Mouse (Mus musculus) forebrain, embryonic 16.5 days (tissue): Measurements from ENCODE around the gene Bicra. TPM values are rescaled to one million over a fixed set of nuclear protein-coding genes. Genes with fewer than 3 reads are reported as not detected.

Source experiments
- ATAC-seq: fragments of 200-750 bp; cut with Nextera tagmentation; 2 replicates; pipeline ENCODE4 v1.8.0; 2017; ENCODE audit warnings: mild to moderate bottlenecking, moderate library complexity
- H3K27ac ChIP-seq: fragments of 300-500 bp; sonication (generic); 2 replicates; pipeline ENCODE4 v1.5.1; 2014; ENCODE audit warnings: low read length, control low read depth
- H3K27me3 ChIP-seq: fragments of 300-500 bp; sonication (generic); replicated peaks from 2 replicates; pipeline ENCODE4 v1.6.1; 2014; ENCODE audit warnings: low read length; ENCODE audit not compliant: control insufficient read depth, insufficient read depth
- H3K36me3 ChIP-seq: fragments of 300-500 bp; sonication (generic); 2 replicates; pipeline ENCODE4 v1.6.1; 2014; ENCODE audit not compliant: control insufficient read depth, insufficient read depth
- H3K4me1 ChIP-seq: fragments of 300-500 bp; sonication (generic); replicated peaks from 2 replicates; pipeline ENCODE4 v1.6.1; 2014; ENCODE audit warnings: low read length; ENCODE audit not compliant: control insufficient read depth, insufficient read depth
- H3K4me2 ChIP-seq: fragments of 300-500 bp; sonication (generic); 2 replicates; pipeline ENCODE4 v1.6.1; 2014; ENCODE audit warnings: mild to moderate bottlenecking, low read length, control low read depth
- H3K4me3 ChIP-seq: fragments of 300-500 bp; sonication (generic); replicated peaks from 2 replicates; pipeline ENCODE4 v1.5.1; 2014; ENCODE audit warnings: mild to moderate bottlenecking, low read length, control low read depth
- H3K9ac ChIP-seq: fragments of 300-500 bp; sonication (generic); replicated peaks from 2 replicates; pipeline ENCODE4 v1.6.1; 2014; ENCODE audit warnings: low read depth, low read length, control low read depth
- H3K9me3 ChIP-seq: fragments of 300-500 bp; sonication (generic); 2 replicates; pipeline ENCODE4 v1.6.1; 2016; ENCODE audit warnings: low read length; ENCODE audit not compliant: control insufficient read depth
- WGBS: fragments of 180-500 bp; shearing (Covaris S2); extraction: QIAGEN DNeasy Blood & Tissue Kit; methylation state at CpG from one replicate; pipeline ENCODE4 v1.1.7; 2014; 5-methylcytosine and 5-hydroxymethylcytosine counted together
- polyA plus RNA-seq: library from polyadenylated mRNA; unstranded; fragments of >200 nt; fragmentation: Nextera tagmentation; extraction: Ambion mirVana; gene quantifications from 2 replicates; pipeline ENCODE4 v1.2.1, GENCODE M21; 2015

The Bicra gene
- polyA plus RNA-seq, 1 experiment from 2014 or later = 11.2 TPM

GRCm38 (mm10) chr7:15968322-15968721, 79.4 kb downstream of the Bicra start:
- no peak for ATAC-seq
- Histone ChIP-seq H3K9me3 (no peaks in the 10 kb centered on the region), H3K27ac (no peak overlapping the region), H3K27me3 (no peaks in the 10 kb centered on the region), H3K36me3 (peaks cover 9% of the 10 kb centered on the region), H3K9ac (no peak overlapping the region), H3K4me3 (no peak overlapping the region), H3K4me1 (peaks cover 5% of the 10 kb centered on the region), H3K4me2 (no peak overlapping the region)
- WGBS = 84% methylated on average over 8 of the region's 8 CpGs

GRCm38 (mm10) chr7:15967312-15967711, 80.4 kb downstream of the Bicra start, which contains the start of gene Ehd2:
Ehd2 (minus strand) TSS chr7:15967567.
- Histone ChIP-seq H3K4me2 (peak within 1 kb of the TSS; percentile 47), H3K9ac (peak within 1 kb of the TSS; percentile 42; the same call in 1 of the 2 replicates)
- ATAC-seq = peak; percentile 80

GRCm38 (mm10) chr7:15966489-15966888, 81.2 kb downstream of the Bicra start:
- Histone ChIP-seq H3K9ac (no peak overlapping the region), H3K36me3 (0 out of 2 replicates have a peak, but pooled peaks cover under 1% of the 10 kb centered on the region), H3K9me3 (no peaks in the 10 kb centered on the region), H3K4me2 (no peak overlapping the region), H3K4me1 (peaks cover 18% of the 10 kb centered on the region), H3K4me3 (no peak overlapping the region), H3K27me3 (no peaks in the 10 kb centered on the region), H3K27ac (no peak overlapping the region)
- ATAC-seq = no peak
- WGBS = 73% methylated on average over 3 of the region's 3 CpGs

More at GRCm38 (mm10) chr7:15967312-15967711, 80.4 kb downstream of the Bicra start, which contains the start of gene Ehd2:
- H3K4me3 ChIP-seq = peak within 1 kb of the TSS; percentile 27
- H3K4me1 ChIP-seq = peaks cover 15% of the 10 kb centered on the region
- H3K27ac ChIP-seq = no peak within 1 kb of the TSS
- H3K9me3 ChIP-seq = no peaks in the 10 kb centered on the region
- H3K27me3 ChIP-seq = no peaks in the 10 kb centered on the region
- WGBS = under 1% methylated on average over 22 of the region's 22 CpGs
- H3K36me3 ChIP-seq = peaks cover 9% of the 10 kb centered on the region

- no peaks in the 10 kb centered on the region for H3K27me3 ChIP-seq
- no peaks in the 10 kb centered on the region for H3K9me3 ChIP-seq
- H3K4me1 ChIP-seq = peaks cover 18% of the 10 kb centered on the region
- no peak overlapping the region for H3K27ac ChIP-seq
- H3K9ac ChIP-seq = no peak overlapping the region
- H3K4me3 ChIP-seq = no peak overlapping the region
- no peak for ATAC-seq
- no peaks in the 10 kb centered on the region for H3K36me3 ChIP-seq
- WGBS = 86% methylated on average over 32 of the region's 32 CpGs
- no peak overlapping the region for H3K4me2 ChIP-seq
Measured at GRCm38 (mm10) chr7:15963798-15964652, 83.7 kb downstream of the Bicra start.

- peaks cover 18% of the 10 kb centered on the region for H3K4me1 ChIP-seq
- H3K4me3 ChIP-seq = no peak overlapping the region
- H3K27me3 ChIP-seq = no peaks in the 10 kb centered on the region
- no peaks in the 10 kb centered on the region for H3K9me3 ChIP-seq
- no peaks in the 10 kb centered on the region for H3K36me3 ChIP-seq
- no peak overlapping the region for H3K9ac ChIP-seq
- no peak overlapping the region for H3K4me2 ChIP-seq
- no peak overlapping the region for H3K27ac ChIP-seq
- 27% methylated on average over 12 of the region's 12 CpGs for WGBS
- ATAC-seq = peak; percentile 59
Measured at GRCm38 (mm10) chr7:15962311-15963288, 85.1 kb downstream of the Bicra start.

GRCm38 (mm10) chr7:15961798-15962197, 85.9 kb downstream of the Bicra start:
- Histone ChIP-seq H3K4me1 (peaks cover 13% of the 10 kb centered on the region), H3K27ac (no peak overlapping the region), H3K4me3 (no peak overlapping the region), H3K36me3 (no peaks in the 10 kb centered on the region), H3K4me2 (no peak overlapping the region), H3K9ac (no peak overlapping the region), H3K27me3 (no peaks in the 10 kb centered on the region), H3K9me3 (no peaks in the 10 kb centered on the region)
- 83% methylated on average over 7 of the region's 7 CpGs for WGBS
- peak; percentile 4; the same call in 1 of the 2 replicates for ATAC-seq

GRCm38 (mm10) chr7:15961239-15961638, 86.5 kb downstream of the Bicra start:
- no peak overlapping the region for H3K4me2 ChIP-seq
- H3K4me1 ChIP-seq = peaks cover 13% of the 10 kb centered on the region
- no peaks in the 10 kb centered on the region for H3K9me3 ChIP-seq
- no peak overlapping the region for H3K27ac ChIP-seq
- no peak for ATAC-seq
- H3K4me3 ChIP-seq = no peak overlapping the region
- H3K9ac ChIP-seq = no peak overlapping the region
- no peaks in the 10 kb centered on the region for H3K36me3 ChIP-seq
- WGBS = 66% methylated on average over 4 of the region's 4 CpGs
- no peaks in the 10 kb centered on the region for H3K27me3 ChIP-seq

- H3K27me3 ChIP-seq = no peaks in the 10 kb centered on the region
- H3K27ac ChIP-seq = no peak overlapping the region
- no peak for ATAC-seq
- H3K9ac ChIP-seq = no peak overlapping the region
- H3K4me3 ChIP-seq = no peak overlapping the region
- H3K36me3 ChIP-seq = no peaks in the 10 kb centered on the region
- H3K9me3 ChIP-seq = no peaks in the 10 kb centered on the region
- H3K4me1 ChIP-seq = peaks cover 13% of the 10 kb centered on the region
- H3K4me2 ChIP-seq = no peak overlapping the region
- 38% methylated on average over 4 of the region's 4 CpGs for WGBS
Measured at GRCm38 (mm10) chr7:15960691-15961090, 87.0 kb downstream of the Bicra start.

GRCm38 (mm10) chr7:15956143-15956542, 91.6 kb downstream of the Bicra start:
- no peak overlapping the region for H3K9ac ChIP-seq
- 79% methylated on average over 5 of the region's 5 CpGs for WGBS
- ATAC-seq = no peak
- no peak overlapping the region for H3K4me3 ChIP-seq
- H3K27ac ChIP-seq = no peak overlapping the region
- H3K36me3 ChIP-seq = no peaks in the 10 kb centered on the region
- no peak overlapping the region for H3K4me2 ChIP-seq
- H3K9me3 ChIP-seq = no peaks in the 10 kb centered on the region
- no peaks in the 10 kb centered on the region for H3K27me3 ChIP-seq
- no peaks in the 10 kb centered on the region for H3K4me1 ChIP-seq
